Mouse (Mus musculus): ENCODE results near the gene Evx1.

The Evx1 gene

GRCm38 (mm10) chr6:52283896-52284295 lies 29.4 kb upstream of the Evx1 start:
- in situ Hi-C loops (cut with MseI, MboI): no loop called here

GRCm38 (mm10) chr6:52290186-52290585 lies 23.1 kb upstream of the Evx1 start:
- in situ Hi-C loops (cut with MseI, MboI): no loop called here

GRCm38 (mm10) chr6:52291021-52291860 lies 22.1 kb upstream of the Evx1 start:
- in situ Hi-C loops (cut with MseI, MboI): no loop called here

- in situ Hi-C loops (cut with MseI, MboI): no loop called here
Observed at GRCm38 (mm10) chr6:52292328-52292727, 21.0 kb upstream of the Evx1 start.

- in situ Hi-C loops (cut with MseI, MboI): no loop called here
Observed at GRCm38 (mm10) chr6:52294616-52295015, 18.7 kb upstream of the Evx1 start.

GRCm38 (mm10) chr6:52298511-52298910 lies 14.8 kb upstream of the Evx1 start:
- in situ Hi-C loops (cut with MseI, MboI): no loop called here

GRCm38 (mm10) chr6:52300806-52301205 lies 12.5 kb upstream of the Evx1 start:
- in situ Hi-C loops (cut with MseI, MboI): no loop called here

- in situ Hi-C loops (cut with MseI, MboI): no loop called here
Observed at GRCm38 (mm10) chr6:52303426-52303825, 9.9 kb upstream of the Evx1 start.

- in situ Hi-C loops (cut with MseI, MboI): no loop called here
Observed at GRCm38 (mm10) chr6:52305877-52306389, 7.4 kb upstream of the Evx1 start.

GRCm38 (mm10) chr6:52309766-52310165 lies 3.5 kb upstream of the Evx1 start:
- in situ Hi-C loops (cut with MseI, MboI): no loop called here

GRCm38 (mm10) chr6:52310366-52310765 lies 2.9 kb upstream of the Evx1 start:
- in situ Hi-C loops (cut with MseI, MboI): no loop called here

- in situ Hi-C loops (cut with MseI, MboI): no loop called here
Observed at GRCm38 (mm10) chr6:52311661-52312557, 1.4 kb upstream of the Evx1 start.

- in situ Hi-C loops (cut with MseI, MboI): no loop called here
Observed at GRCm38 (mm10) chr6:52312558-52312915, 761 bp upstream of the Evx1 start.

- in situ Hi-C loops (cut with MseI, MboI): no loop called here
Observed at GRCm38 (mm10) chr6:52314304-52315100, 1.2 kb downstream of the Evx1 start.

- in situ Hi-C loops (cut with MseI, MboI): no loop called here
Observed at GRCm38 (mm10) chr6:52315441-52316412, 2.4 kb downstream of the Evx1 start.

- in situ Hi-C loops (cut with MseI, MboI): no loop called here
Observed at GRCm38 (mm10) chr6:52316413-52317184, 3.3 kb downstream of the Evx1 start.

- in situ Hi-C loops (cut with MseI, MboI): no loop called here
Observed at GRCm38 (mm10) chr6:52317461-52318180, 4.3 kb downstream of the Evx1 start.

- in situ Hi-C loops (cut with MseI, MboI): no loop called here
Observed at GRCm38 (mm10) chr6:52318271-52318670, 5.0 kb downstream of the Evx1 start.

All from mouse trophoblast stem cell (cell line).